Mouse (Mus musculus): ENCODE results near the gene Nfix. TPM values are rescaled to one million over a fixed set of nuclear protein-coding genes. Genes with fewer than 3 reads are reported as not detected.
A peak's percentile ranks its signal among the peaks of the same experiment; 100 is the strongest.

Nfix gene
- total RNA-seq, 2 experiments from 2014 or later: 465 to 558 TPM

- DNase-seq: peak; percentile 67
- H3K4me3 ChIP-seq: peak overlapping the region; percentile 60
- peak overlapping the region; percentile 91 for H3K27ac ChIP-seq
- no peak for TF ChIP-seq CTCF (IDR thresholded peaks at IDR 0.05)
- intact Hi-C loops (cut with DNase I): no loop called here
Observed at GRCm38 (mm10) chr8:84743054-84743415, 57.1 kb downstream of the Nfix start.

- Histone ChIP-seq H3K4me3 (peak overlapping the region; percentile 60), H3K27ac (peak overlapping the region; percentile 91)
- intact Hi-C loops (cut with DNase I): no loop called here
- peak; percentile 88 for DNase-seq
- TF ChIP-seq CTCF (IDR thresholded peaks at IDR 0.05): no peak
Observed at GRCm38 (mm10) chr8:84742171-84743053, 57.7 kb downstream of the Nfix start.

- no peak for TF ChIP-seq CTCF (IDR thresholded peaks at IDR 0.05)
- peak; percentile 16 for DNase-seq
- peak overlapping the region; percentile 60; the same call in 1 of the 2 replicates for H3K4me3 ChIP-seq
- H3K27ac ChIP-seq: peak overlapping the region; percentile 91
- intact Hi-C loops (cut with DNase I): no loop called here
Observed at GRCm38 (mm10) chr8:84740895-84741843, 59.0 kb downstream of the Nfix start.

GRCm38 (mm10) chr8:84739401-84739742 lies 60.8 kb downstream of the Nfix start:
- H3K27ac ChIP-seq: peak overlapping the region; percentile 96
- intact Hi-C loops (cut with DNase I): loop anchor here (2.0 to 5.0 kb wide), 2 partner anchors 37 to 73 kb away; partner anchors contain the start of gene Lyl1

DNA sequence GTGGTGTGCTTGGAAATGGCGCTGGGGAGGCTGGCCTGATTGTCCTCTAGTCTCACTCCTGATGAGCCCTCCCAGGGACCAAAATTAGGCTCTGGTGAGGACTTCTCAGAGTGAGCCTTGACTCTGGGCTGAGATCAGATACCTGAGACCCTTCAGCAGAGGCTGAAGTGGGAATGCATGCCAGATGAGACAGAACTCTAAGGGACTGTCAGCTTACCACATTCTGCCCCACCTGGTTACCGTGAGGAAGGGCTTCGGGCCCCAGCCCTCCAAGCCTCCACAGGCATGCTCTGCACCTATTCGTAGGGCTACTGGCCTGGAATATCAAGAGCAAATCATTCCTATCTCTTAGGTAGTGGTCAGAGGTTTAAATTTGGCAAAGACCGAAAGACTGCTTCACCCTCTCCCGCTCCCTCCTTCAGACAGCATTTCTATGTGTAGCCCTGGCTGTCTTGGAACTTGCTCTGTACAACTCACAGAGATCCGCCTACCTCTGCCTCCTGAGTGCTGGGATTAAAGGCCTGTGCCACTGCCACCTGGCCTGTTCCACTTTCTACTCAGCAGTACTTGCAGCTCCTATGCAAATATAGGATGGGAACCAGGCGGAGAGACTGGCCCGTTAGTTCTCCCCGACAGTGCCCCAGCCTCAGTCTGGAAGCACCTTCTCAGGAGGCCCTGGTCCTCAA lies 61.3 kb downstream of the Nfix start:
- intact Hi-C loops (cut with DNase I): loop anchor here (2.0 to 5.0 kb wide), 2 partner anchors 37 to 74 kb away; partner anchors contain the start of gene Lyl1
- DNase-seq: no peak
- H3K4me3 ChIP-seq: peak overlapping the region; percentile 3; the same call in 1 of the 2 replicates
- TF ChIP-seq CTCF (IDR thresholded peaks at IDR 0.05): no peak
- H3K27ac ChIP-seq: peak overlapping the region; percentile 96

More at GRCm38 (mm10) chr8:84739401-84739742, 60.8 kb downstream of the Nfix start:
- DNase-seq: no peak
- TF ChIP-seq CTCF (IDR thresholded peaks at IDR 0.05): no peak
- H3K4me3 ChIP-seq: peak overlapping the region; percentile 3; the same call in 1 of the 2 replicates

DNA sequence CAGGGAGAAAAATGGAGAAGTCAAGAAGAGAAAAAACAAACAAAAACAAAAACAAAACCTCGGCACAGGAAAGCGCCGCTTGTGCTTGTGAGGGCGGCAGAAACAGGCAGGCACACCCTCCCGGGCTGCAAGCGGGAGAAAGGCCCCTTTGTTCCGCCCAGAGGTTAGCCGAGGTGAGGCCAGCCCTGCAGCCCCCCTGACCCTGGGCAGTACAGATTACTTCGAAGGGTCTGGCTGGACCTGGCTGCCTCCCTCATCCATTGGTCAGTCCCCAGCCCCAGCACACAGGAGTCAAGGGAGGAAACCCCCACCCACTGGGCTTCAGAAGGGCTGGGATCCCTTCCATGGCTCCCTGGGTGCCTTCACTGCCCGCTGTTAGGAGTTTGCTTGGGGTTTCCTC lies 61.9 kb downstream of the Nfix start:
- DNase-seq: no peak
- Histone ChIP-seq H3K4me3 (peak overlapping the region; percentile 56), H3K27ac (peak overlapping the region; percentile 96)
- no peak for TF ChIP-seq CTCF (IDR thresholded peaks at IDR 0.05)
- intact Hi-C loops (cut with DNase I): loop anchor here (2.0 to 5.0 kb wide), 2 partner anchors 36 to 75 kb away; partner anchors contain the start of gene Lyl1

DNA sequence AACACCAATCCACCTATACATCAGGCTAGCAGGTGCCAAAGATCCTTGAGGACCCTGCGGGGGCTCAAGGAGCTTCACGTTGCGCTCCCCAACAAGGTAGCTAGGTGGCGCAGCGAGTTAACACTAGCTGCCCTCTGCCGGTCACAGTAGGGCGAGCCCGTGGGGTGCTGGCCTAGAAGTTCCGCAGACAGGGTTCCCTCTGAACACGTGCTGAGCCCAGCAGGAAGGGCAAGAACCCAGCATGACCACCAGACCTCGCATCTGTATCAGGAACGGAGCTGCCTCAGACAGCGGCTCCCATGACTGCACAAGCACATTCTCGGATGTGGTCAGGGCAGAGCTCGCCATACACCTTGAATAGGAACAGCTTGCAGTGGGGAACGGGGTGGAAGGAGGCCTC lies 62.5 kb downstream of the Nfix start:
- peak; percentile 91 for DNase-seq
- intact Hi-C loops (cut with DNase I): loop anchor here (2.0 to 5.0 kb wide), 3 partner anchors 35 to 75 kb away; partner anchors contain the start of gene Lyl1
- Histone ChIP-seq H3K4me3 (peak overlapping the region; percentile 56), H3K27ac (peak overlapping the region; percentile 96)
- TF ChIP-seq CTCF (IDR thresholded peaks at IDR 0.05): no peak; the same call in 1 of the 2 replicates

DNA sequence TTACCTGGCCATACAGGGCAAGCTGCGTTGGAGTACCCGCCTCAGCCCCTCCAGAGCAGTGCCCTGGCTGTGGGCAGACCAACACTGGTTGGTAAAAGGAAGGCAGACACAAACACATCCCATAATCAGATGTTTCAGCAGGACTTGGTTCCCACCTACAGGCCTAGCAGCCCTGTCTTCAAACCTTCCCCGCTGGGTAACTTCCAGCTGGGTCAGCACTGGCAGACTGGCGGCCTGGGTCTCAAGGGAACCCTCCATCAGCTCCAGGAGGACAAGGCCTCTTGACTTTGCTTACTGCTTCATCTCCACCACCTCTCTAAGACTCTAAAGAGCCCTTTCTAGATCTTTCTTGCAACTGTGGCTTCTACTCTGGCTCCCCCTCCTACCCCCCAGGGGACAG lies 63.6 kb downstream of the Nfix start:
- no peak for TF ChIP-seq CTCF (IDR thresholded peaks at IDR 0.05)
- Histone ChIP-seq H3K27ac (peak overlapping the region; percentile 96), H3K4me3 (peak overlapping the region; percentile 50)
- intact Hi-C loops (cut with DNase I): loop anchor here (2.0 to 5.0 kb wide), 2 partner anchors 34 to 62 kb away; partner anchors contain the start of gene Lyl1
- peak; percentile 51 for DNase-seq

- DNase-seq: peak; percentile 90
- Histone ChIP-seq H3K4me3 (peak overlapping the region; percentile 50), H3K27ac (peak overlapping the region; percentile 96)
- no peak for TF ChIP-seq CTCF (IDR thresholded peaks at IDR 0.05)
- intact Hi-C loops (cut with DNase I): loop anchor here (2.0 to 5.0 kb wide), 2 partner anchors 17 to 33 kb away; partner anchors contain the start of gene Lyl1
Observed at GRCm38 (mm10) chr8:84735597-84735996, 64.5 kb downstream of the Nfix start.

- Histone ChIP-seq H3K27ac (peak overlapping the region; percentile 96), H3K4me3 (peak overlapping the region; percentile 46)
- TF ChIP-seq CTCF (IDR thresholded peaks at IDR 0.05): no peak
- intact Hi-C loops (cut with DNase I): loop anchor here (2.0 to 5.0 kb wide), 2 partner anchors 16 to 32 kb away; partner anchors contain the start of gene Lyl1
- no peak for DNase-seq
Observed at GRCm38 (mm10) chr8:84734680-84735079, 65.5 kb downstream of the Nfix start.

- peak; percentile 74 for DNase-seq
- no peak for TF ChIP-seq CTCF (IDR thresholded peaks at IDR 0.05)
- H3K27ac ChIP-seq: peak overlapping the region; percentile 96
- intact Hi-C loops (cut with DNase I): loop anchor here (2.0 kb wide), 1 partner anchor 15 kb away; no protein-coding TSS in a partner anchor
- peak overlapping the region; percentile 46 for H3K4me3 ChIP-seq
Observed at GRCm38 (mm10) chr8:84733959-84734358, 66.2 kb downstream of the Nfix start.
